Mouse (Mus musculus) forebrain, embryonic 12.5 days (tissue): Measurements from ENCODE around the gene Marc1. TPM values are rescaled to one million over a fixed set of nuclear protein-coding genes. Genes with fewer than 3 reads are reported as not detected.

Experiments used
- ATAC-seq: fragments of 200-750 bp; cut with Nextera tagmentation; 2 replicates; pipeline ENCODE4 v1.8.0; 2017; ENCODE audit warnings: moderate TSS enrichment; ENCODE audit not compliant: low FRiP score
- H3K27ac ChIP-seq: fragments of 300-500 bp; sonication (generic); 2 replicates; pipeline ENCODE4 v1.5.1; 2016; ENCODE audit warnings: mild to moderate bottlenecking
- H3K27me3 ChIP-seq: fragments of 300-500 bp; sonication (generic); 2 replicates; pipeline ENCODE4 v1.6.1; 2016; ENCODE audit warnings: mild to moderate bottlenecking
- H3K36me3 ChIP-seq: fragments of 300-500 bp; sonication (generic); replicated peaks from 2 replicates; pipeline ENCODE4 v1.6.1; 2016; ENCODE audit warnings: mild to moderate bottlenecking
- H3K4me1 ChIP-seq: fragments of 300-500 bp; sonication (generic); 2 replicates; pipeline ENCODE4 v1.6.1; 2016
- H3K4me2 ChIP-seq: fragments of 300-500 bp; sonication (generic); 2 replicates; pipeline ENCODE4 v1.6.1; 2016; ENCODE audit warnings: mild to moderate bottlenecking, moderate library complexity
- H3K4me3 ChIP-seq: fragments of 300-500 bp; sonication (generic); replicated peaks from 2 replicates; pipeline ENCODE4 v1.5.1; 2016; ENCODE audit warnings: mild to moderate bottlenecking
- H3K9ac ChIP-seq: fragments of 300-500 bp; sonication (generic); 2 replicates; pipeline ENCODE4 v1.6.1; 2016; ENCODE audit warnings: mild to moderate bottlenecking
- H3K9me3 ChIP-seq: fragments of 300-500 bp; sonication (generic); 2 replicates; pipeline ENCODE4 v1.6.1; 2016
- WGBS: fragments of 180-500 bp; shearing (Covaris S2); methylation state at CpG from one replicate; pipeline ENCODE4 v1.1.7; 2016; 5-methylcytosine and 5-hydroxymethylcytosine counted together
- polyA plus RNA-seq: library from polyadenylated mRNA; unstranded; fragments of >200 nt; fragmentation: Nextera tagmentation; extraction: Ambion mirVana; gene quantifications from 2 replicates; pipeline ENCODE4 v1.2.1, GENCODE M21; 2016

The Marc1 gene
- polyA plus RNA-seq, 1 experiment from 2014 or later: 0.11 TPM

- H3K4me1 ChIP-seq: peaks cover 11% of the 10 kb centered on the region
- no peak overlapping the region for H3K4me2 ChIP-seq
- H3K27me3 ChIP-seq: peaks cover 33% of the 10 kb centered on the region
- H3K9ac ChIP-seq: no peak overlapping the region
- H3K27ac ChIP-seq: no peak overlapping the region
- H3K4me3 ChIP-seq: no peak overlapping the region
- H3K9me3 ChIP-seq: no peaks in the 10 kb centered on the region
- ATAC-seq: no peak
- WGBS: 84% methylated on average over 6 of the region's 6 CpGs
- H3K36me3 ChIP-seq: no peaks in the 10 kb centered on the region
These were observed 1.5 kb downstream of the Marc1 start for GRCm38 (mm10) chr1:184809578-184810001.

GRCm38 (mm10) chr1:184808418-184809012, 2.6 kb downstream of the Marc1 start:
- Histone ChIP-seq H3K9ac (no peak overlapping the region), H3K9me3 (no peaks in the 10 kb centered on the region), H3K27ac (no peak overlapping the region), H3K4me2 (no peak overlapping the region), H3K27me3 (peaks cover 33% of the 10 kb centered on the region), H3K4me1 (peaks cover 11% of the 10 kb centered on the region), H3K36me3 (no peaks in the 10 kb centered on the region), H3K4me3 (no peak overlapping the region)
- ATAC-seq: no peak
- 89% methylated on average over 17 of the region's 17 CpGs for WGBS

DNA sequence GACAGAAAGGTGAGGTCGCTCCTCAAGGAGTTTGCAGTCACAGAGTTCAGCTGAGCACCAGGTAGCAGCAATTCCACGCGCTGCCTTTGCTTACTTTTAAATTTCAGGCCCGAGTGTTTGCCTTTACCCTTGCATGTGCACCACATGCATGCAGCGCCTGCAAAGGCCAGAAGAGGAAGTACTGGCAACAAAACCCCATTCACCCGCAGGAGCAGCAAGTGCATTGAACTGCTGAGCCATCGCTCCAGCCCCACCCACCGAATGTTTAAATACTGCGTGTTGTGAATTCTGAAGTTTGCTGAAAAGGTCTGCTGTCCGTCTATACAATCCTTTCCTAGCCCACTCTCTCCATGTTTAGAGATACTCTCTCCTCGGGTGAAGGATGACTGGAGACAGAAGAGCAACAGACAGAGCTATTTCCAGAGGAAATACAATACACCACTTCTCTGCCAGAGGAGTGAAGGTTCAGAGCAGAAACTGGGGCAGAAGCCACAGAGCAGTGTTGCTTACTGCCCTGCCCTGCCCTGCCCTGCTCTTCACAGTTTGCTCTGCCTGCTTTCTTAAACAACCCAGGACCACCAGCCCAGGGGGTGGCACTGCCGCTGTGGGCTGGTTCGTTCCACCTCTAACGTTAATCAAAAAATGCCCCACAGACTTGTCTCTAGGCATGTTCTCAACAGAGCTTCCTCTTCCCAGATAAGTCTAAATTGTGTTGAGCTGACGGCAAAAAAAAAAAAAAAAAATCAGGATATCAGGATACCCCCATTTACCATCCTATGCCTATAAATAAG, 3.3 kb downstream of the Marc1 start:
- no peaks in the 10 kb centered on the region for H3K36me3 ChIP-seq
- WGBS: 76% methylated on average over 15 of the region's 15 CpGs

GRCm38 (mm10) chr1:184807123-184807522, 4.0 kb downstream of the Marc1 start:
- H3K27me3 ChIP-seq: peaks cover 30% of the 10 kb centered on the region
- H3K4me3 ChIP-seq: no peak overlapping the region
- no peak overlapping the region for H3K4me2 ChIP-seq
- H3K9me3 ChIP-seq: no peaks in the 10 kb centered on the region
- H3K36me3 ChIP-seq: no peaks in the 10 kb centered on the region
- no peak overlapping the region for H3K9ac ChIP-seq
- WGBS: 81% methylated on average over 7 of the region's 7 CpGs
- no peak for ATAC-seq
- peaks cover 11% of the 10 kb centered on the region for H3K4me1 ChIP-seq
- H3K27ac ChIP-seq: no peak overlapping the region

More for the DNA sequence above, 3.3 kb downstream of the Marc1 start:
- no peak overlapping the region for H3K4me3 ChIP-seq
- ATAC-seq: no peak
- H3K4me2 ChIP-seq: no peak overlapping the region
- H3K9me3 ChIP-seq: no peaks in the 10 kb centered on the region
- H3K4me1 ChIP-seq: peaks cover 11% of the 10 kb centered on the region
- H3K9ac ChIP-seq: no peak overlapping the region
- peaks cover 33% of the 10 kb centered on the region for H3K27me3 ChIP-seq
- H3K27ac ChIP-seq: no peak overlapping the region

GRCm38 (mm10) chr1:184805749-184806148, 5.4 kb downstream of the Marc1 start:
- H3K27ac ChIP-seq: no peak overlapping the region
- no peak overlapping the region for H3K9ac ChIP-seq
- H3K4me3 ChIP-seq: no peak overlapping the region
- no peak overlapping the region for H3K4me2 ChIP-seq
- ATAC-seq: no peak
- H3K36me3 ChIP-seq: no peaks in the 10 kb centered on the region
- peaks cover 17% of the 10 kb centered on the region for H3K27me3 ChIP-seq
- H3K4me1 ChIP-seq: peaks cover 5% of the 10 kb centered on the region
- 0 out of 2 replicates have a peak, but pooled peaks cover 3% of the 10 kb centered on the region for H3K9me3 ChIP-seq
- WGBS: 92% methylated on average over 4 of the region's 4 CpGs

GRCm38 (mm10) chr1:184793163-184793876, 17.8 kb downstream of the Marc1 start:
- Histone ChIP-seq H3K9ac (no peak overlapping the region), H3K9me3 (no peaks in the 10 kb centered on the region), H3K27ac (no peak overlapping the region), H3K4me3 (no peak overlapping the region), H3K36me3 (no peaks in the 10 kb centered on the region), H3K27me3 (peaks cover 11% of the 10 kb centered on the region; the same call in 1 of the 2 replicates), H3K4me1 (0 out of 2 replicates have a peak, but pooled peaks cover 6% of the 10 kb centered on the region), H3K4me2 (peak overlapping the region; percentile 9; the same call in 1 of the 2 replicates)
- 21% methylated on average over 27 of the region's 27 CpGs for WGBS
- peak; percentile 23; the same call in 1 of the 2 replicates for ATAC-seq

GRCm38 (mm10) chr1:184791109-184791508, 20.0 kb downstream of the Marc1 start:
- 0 out of 2 replicates have a peak, but pooled peaks cover 6% of the 10 kb centered on the region for H3K4me1 ChIP-seq
- no peak overlapping the region for H3K27ac ChIP-seq
- H3K4me3 ChIP-seq: no peak overlapping the region
- no peak for ATAC-seq
- H3K36me3 ChIP-seq: no peaks in the 10 kb centered on the region
- no peaks in the 10 kb centered on the region for H3K9me3 ChIP-seq
- no peak overlapping the region for H3K4me2 ChIP-seq
- WGBS: 11% methylated on average over 2 of the region's 2 CpGs
- H3K9ac ChIP-seq: no peak overlapping the region
- H3K27me3 ChIP-seq: peaks cover 11% of the 10 kb centered on the region; the same call in 1 of the 2 replicates

DNA sequence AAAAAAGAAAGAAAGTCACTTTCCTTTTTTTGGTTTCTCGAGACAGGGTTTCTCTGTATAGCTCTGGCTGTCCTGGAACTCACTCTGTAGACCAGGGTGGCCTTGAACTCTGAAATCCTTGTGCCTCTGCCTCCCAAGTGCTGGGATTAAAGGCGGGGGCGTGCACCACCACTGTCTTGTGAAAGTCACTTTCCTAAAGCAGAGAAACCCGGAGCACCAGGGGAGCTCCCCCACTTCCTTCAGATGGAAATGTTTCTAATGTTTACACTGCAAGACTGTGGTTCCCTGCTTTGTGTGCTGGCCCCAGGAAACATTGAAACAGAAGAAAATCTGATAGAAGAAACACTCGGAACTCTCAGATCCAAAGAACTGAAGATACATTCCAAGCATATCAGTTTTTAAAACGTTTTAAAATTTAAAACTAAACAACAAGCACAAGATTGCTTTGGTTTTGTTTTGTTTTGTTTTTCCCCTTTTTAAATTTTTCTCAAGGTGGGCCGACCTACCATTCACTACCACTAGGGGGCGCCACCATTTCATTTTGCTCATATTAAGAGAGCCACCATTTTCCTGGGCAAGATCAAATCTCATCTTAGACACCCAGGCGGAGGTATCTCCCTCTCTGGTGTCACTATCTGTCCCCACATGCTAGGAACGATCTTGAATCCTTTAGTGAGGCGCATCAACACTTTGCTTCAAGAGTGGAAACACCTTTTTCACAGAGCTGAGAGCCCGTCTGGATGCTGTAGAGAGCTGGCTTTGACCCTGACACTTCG, 24.5 kb downstream of the Marc1 start:
- no peak overlapping the region for H3K4me3 ChIP-seq
- no peak overlapping the region for H3K9ac ChIP-seq
- WGBS: 68% methylated on average over 13 of the region's 13 CpGs

GRCm38 (mm10) chr1:184783641-184784040, 27.5 kb downstream of the Marc1 start:
- ATAC-seq: no peak
- Histone ChIP-seq H3K4me1 (no peaks in the 10 kb centered on the region), H3K9me3 (no peaks in the 10 kb centered on the region), H3K27ac (no peak overlapping the region), H3K27me3 (no peaks in the 10 kb centered on the region), H3K9ac (no peak overlapping the region), H3K36me3 (no peaks in the 10 kb centered on the region), H3K4me3 (no peak overlapping the region), H3K4me2 (no peak overlapping the region)
- WGBS: 86% methylated on average over 4 of the region's 4 CpGs

More for the DNA sequence above, 24.5 kb downstream of the Marc1 start:
- Histone ChIP-seq H3K9me3 (no peaks in the 10 kb centered on the region), H3K4me1 (no peaks in the 10 kb centered on the region), H3K36me3 (no peaks in the 10 kb centered on the region), H3K27ac (no peak overlapping the region), H3K4me2 (no peak overlapping the region), H3K27me3 (0 out of 2 replicates have a peak, but pooled peaks cover 5% of the 10 kb centered on the region)
- ATAC-seq: no peak

DNA sequence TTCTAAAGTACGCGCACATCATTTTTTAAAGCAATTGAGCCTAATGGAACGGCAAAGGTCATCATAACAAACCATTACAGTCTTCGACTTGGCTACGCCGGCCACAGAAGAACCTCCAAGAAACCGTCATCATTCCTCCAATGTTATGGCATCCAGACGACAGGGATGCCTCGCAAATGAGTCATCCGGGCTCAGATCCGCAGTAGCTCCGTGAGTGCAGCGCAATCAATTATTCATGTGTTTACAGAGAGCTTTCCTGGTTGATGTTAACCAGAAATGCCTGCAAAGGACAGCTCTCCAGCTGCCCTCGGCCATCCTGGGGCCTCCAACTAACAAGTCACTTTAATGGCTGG, 29.0 kb downstream of the Marc1 start:
- H3K9ac ChIP-seq: no peak overlapping the region
- no peaks in the 10 kb centered on the region; the same call in 1 of the 2 replicates for H3K4me1 ChIP-seq
- no peaks in the 10 kb centered on the region for H3K36me3 ChIP-seq
- no peak overlapping the region for H3K4me3 ChIP-seq
- 0 out of 2 replicates have a peak, but pooled peaks cover 2% of the 10 kb centered on the region for H3K27me3 ChIP-seq
- no peak for ATAC-seq
- H3K27ac ChIP-seq: no peak overlapping the region
- WGBS: 88% methylated on average over 14 of the region's 14 CpGs
- H3K4me2 ChIP-seq: no peak overlapping the region
- no peaks in the 10 kb centered on the region for H3K9me3 ChIP-seq

DNA sequence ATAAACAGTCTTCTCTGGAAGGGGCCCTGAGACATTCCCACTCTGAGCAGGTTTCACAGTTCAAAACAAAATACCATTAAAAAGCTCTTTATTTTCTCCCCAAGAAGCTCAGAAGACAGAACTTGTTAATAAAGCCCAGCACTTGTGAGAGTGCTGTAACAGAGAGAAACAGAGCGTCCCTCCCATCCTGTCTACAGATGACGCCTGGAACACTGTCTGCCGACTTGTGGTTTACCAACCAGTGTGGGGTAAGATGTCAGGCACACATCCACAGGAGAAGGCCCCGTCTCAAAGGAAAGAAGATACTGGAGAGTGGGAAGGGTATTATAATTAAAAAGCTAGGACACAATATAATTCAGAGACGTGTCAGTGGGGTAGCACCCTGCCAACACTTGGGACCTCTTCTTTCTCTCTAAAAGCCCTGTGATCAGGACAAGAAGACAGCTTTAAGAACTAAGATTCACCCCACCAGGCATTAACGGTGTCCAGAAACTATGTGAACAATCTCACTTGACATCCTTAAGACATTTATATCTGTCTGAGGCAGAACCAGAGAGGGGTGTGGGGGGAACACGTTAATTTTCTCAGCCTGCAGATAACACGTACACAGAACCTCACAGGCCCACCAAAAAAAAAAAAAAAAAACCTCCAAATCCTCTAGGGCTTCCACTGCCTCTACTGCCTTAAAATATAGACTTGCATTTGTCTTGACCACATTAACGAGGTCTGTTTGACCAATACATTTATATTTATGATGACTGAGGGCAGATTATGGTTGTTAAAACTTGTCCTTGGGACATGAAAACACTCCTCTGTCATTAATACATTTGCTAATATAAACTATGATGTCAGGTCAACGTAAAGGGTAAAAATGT, 29.6 kb downstream of the Marc1 start:
- no peak overlapping the region for H3K4me2 ChIP-seq
- no peak for ATAC-seq
- 0 out of 2 replicates have a peak, but pooled peaks cover 4% of the 10 kb centered on the region for H3K27me3 ChIP-seq
- H3K9me3 ChIP-seq: no peaks in the 10 kb centered on the region
- H3K4me3 ChIP-seq: no peak overlapping the region
- no peak overlapping the region for H3K27ac ChIP-seq
- H3K9ac ChIP-seq: no peak overlapping the region
- 87% methylated on average over 10 of the region's 10 CpGs for WGBS
- no peaks in the 10 kb centered on the region; the same call in 1 of the 2 replicates for H3K4me1 ChIP-seq
- no peaks in the 10 kb centered on the region for H3K36me3 ChIP-seq
